Mouse (Mus musculus) hindbrain, embryonic 15.5 days (tissue): Measurements from ENCODE around the gene Micu1. TPM values are rescaled to one million over a fixed set of nuclear protein-coding genes. Genes with fewer than 3 reads are reported as not detected.
"Not testable (repeated sequence)": the region's sequence is repeated elsewhere in the genome, so short reads cannot be mapped to it uniquely, and the experiment has no call there.

Experiments
- ATAC-seq: fragments of 200-750 bp; cut with Nextera tagmentation; 2 replicates; pipeline ENCODE4 v1.8.0; 2017; ENCODE audit warnings: low read depth, moderate number of reproducible peaks, moderate TSS enrichment; ENCODE audit not compliant: low FRiP score
- H3K27ac ChIP-seq: fragments of 300-500 bp; sonication (generic); replicated peaks from 2 replicates; pipeline ENCODE4 v1.5.1; 2015; ENCODE audit warnings: mild to moderate bottlenecking, inconsistent platforms
- H3K27me3 ChIP-seq: fragments of 300-500 bp; sonication (generic); 2 replicates; pipeline ENCODE4 v1.6.1; 2015; ENCODE audit warnings: control low read depth, inconsistent platforms
- H3K36me3 ChIP-seq: fragments of 300-500 bp; sonication (generic); 2 replicates; pipeline ENCODE4 v1.6.1; 2015; ENCODE audit warnings: control low read depth, inconsistent platforms
- H3K4me1 ChIP-seq: fragments of 300-500 bp; sonication (generic); replicated peaks from 2 replicates; pipeline ENCODE4 v1.6.1; 2015; ENCODE audit warnings: control low read depth, inconsistent platforms
- H3K4me2 ChIP-seq: fragments of 300-500 bp; sonication (generic); 2 replicates; pipeline ENCODE4 v1.6.1; 2015; ENCODE audit warnings: moderate library complexity, mild to moderate bottlenecking, inconsistent platforms
- H3K4me3 ChIP-seq: fragments of 300-500 bp; sonication (generic); 2 replicates; pipeline ENCODE4 v1.5.1; 2015; ENCODE audit warnings: mild to moderate bottlenecking, inconsistent platforms
- H3K9ac ChIP-seq: fragments of 300-500 bp; sonication (generic); 2 replicates; pipeline ENCODE4 v1.6.1; 2015; ENCODE audit warnings: inconsistent platforms
- H3K9me3 ChIP-seq: fragments of 300-500 bp; sonication (generic); 2 replicates; pipeline ENCODE4 v1.6.1; 2016; ENCODE audit warnings: control low read depth, inconsistent platforms
- WGBS: fragments of 180-500 bp; shearing (Covaris S2); methylation state at CpG from one replicate; pipeline ENCODE4 v1.1.7; 2015; 5-methylcytosine and 5-hydroxymethylcytosine counted together
- polyA plus RNA-seq: library from polyadenylated mRNA; unstranded; fragments of >200 nt; fragmentation: Nextera tagmentation; extraction: Ambion mirVana; gene quantifications from 2 replicates; pipeline ENCODE4 v1.2.1, GENCODE M21; 2015

Gene Micu1
- polyA plus RNA-seq: 79.7 and 80.0 TPM in 2 replicates

- Histone ChIP-seq H3K27me3 (no peaks in the 10 kb centered on the region), H3K9ac (peak within 1 kb of the TSS; percentile 69), H3K4me1 (peaks cover 10% of the 10 kb centered on the region), H3K27ac (peak within 1 kb of the TSS; percentile 76), H3K4me2 (peak within 1 kb of the TSS; percentile 83), H3K36me3 (no peaks in the 10 kb centered on the region), H3K9me3 (no peaks in the 10 kb centered on the region), H3K4me3 (peak within 1 kb of the TSS; percentile 59)
- peak; percentile 98 for ATAC-seq
- under 1% methylated on average over 48 of the region's 48 CpGs for WGBS
Measured at GRCm38 (mm10) chr10:59702207-59703032, at the start of gene Micu1. Gene Micu1, plus strand, starts transcription at chr10:59702477.

- WGBS: 84% methylated on average over 13 of the region's 13 CpGs
- Histone ChIP-seq H3K36me3 (no peaks in the 10 kb centered on the region), H3K27me3 (no peaks in the 10 kb centered on the region), H3K4me3 (no peak overlapping the region), H3K4me1 (no peaks in the 10 kb centered on the region), H3K9me3 (no peaks in the 10 kb centered on the region), H3K9ac (no peak overlapping the region), H3K4me2 (no peak overlapping the region), H3K27ac (no peak overlapping the region)
- no peak for ATAC-seq
Measured at GRCm38 (mm10) chr10:59656799-59657198, 45.5 kb upstream of the Micu1 start.

- Histone ChIP-seq H3K4me2 (no peak overlapping the region), H3K9me3 (no peaks in the 10 kb centered on the region), H3K4me3 (no peak overlapping the region), H3K27ac (no peak overlapping the region), H3K36me3 (no peaks in the 10 kb centered on the region), H3K27me3 (no peaks in the 10 kb centered on the region), H3K4me1 (0 out of 2 replicates have a peak, but pooled peaks cover 3% of the 10 kb centered on the region), H3K9ac (no peak overlapping the region)
- WGBS: 77% methylated on average over 2 of the region's 2 CpGs
- ATAC-seq: no peak
Measured at GRCm38 (mm10) chr10:59664765-59665164, 37.5 kb upstream of the Micu1 start.

DNA sequence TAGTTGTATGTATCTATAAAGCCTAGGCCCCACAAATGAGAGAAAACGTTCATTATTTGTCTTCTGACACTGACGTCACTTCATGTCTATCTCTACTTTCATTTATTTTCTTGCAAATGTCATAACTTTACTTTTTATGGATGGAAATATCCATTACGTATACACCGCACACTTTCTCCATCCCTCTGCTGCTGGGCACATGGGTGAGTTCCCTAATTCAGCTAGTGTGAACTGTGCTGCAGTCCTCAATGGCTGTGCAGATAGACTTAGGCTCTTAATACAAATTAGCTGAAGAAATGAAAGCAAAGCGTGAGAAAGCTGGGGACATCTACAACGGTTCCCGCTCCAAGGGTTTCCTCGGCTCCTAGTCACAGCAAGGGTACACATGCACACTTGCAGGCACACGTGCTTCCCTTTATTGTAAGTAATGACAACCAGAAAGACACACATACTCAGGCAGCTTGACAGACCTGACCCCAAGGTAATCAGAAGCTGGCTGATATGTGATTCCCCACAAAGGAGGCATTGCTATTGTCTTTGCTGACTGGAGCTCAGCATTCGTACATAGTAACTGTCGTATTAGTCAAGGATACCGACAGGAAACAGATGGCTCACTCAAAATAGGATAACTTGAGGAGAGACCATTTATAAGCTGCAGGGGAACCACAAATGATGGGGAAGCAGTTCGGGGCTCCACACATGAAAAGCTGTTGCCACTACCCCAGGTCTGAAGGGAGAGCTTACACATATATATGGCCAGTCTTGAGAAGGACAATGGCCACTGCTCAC lies 36.6 kb upstream of the Micu1 start:
- Histone ChIP-seq H3K27ac (no peak overlapping the region), H3K36me3 (no peaks in the 10 kb centered on the region), H3K4me3 (no peak overlapping the region), H3K27me3 (no peaks in the 10 kb centered on the region), H3K9me3 (no peaks in the 10 kb centered on the region), H3K9ac (no peak overlapping the region), H3K4me1 (0 out of 2 replicates have a peak, but pooled peaks cover 3% of the 10 kb centered on the region), H3K4me2 (no peak overlapping the region)
- ATAC-seq: no peak
- WGBS: 78% methylated on average over 13 of the region's 13 CpGs

DNA sequence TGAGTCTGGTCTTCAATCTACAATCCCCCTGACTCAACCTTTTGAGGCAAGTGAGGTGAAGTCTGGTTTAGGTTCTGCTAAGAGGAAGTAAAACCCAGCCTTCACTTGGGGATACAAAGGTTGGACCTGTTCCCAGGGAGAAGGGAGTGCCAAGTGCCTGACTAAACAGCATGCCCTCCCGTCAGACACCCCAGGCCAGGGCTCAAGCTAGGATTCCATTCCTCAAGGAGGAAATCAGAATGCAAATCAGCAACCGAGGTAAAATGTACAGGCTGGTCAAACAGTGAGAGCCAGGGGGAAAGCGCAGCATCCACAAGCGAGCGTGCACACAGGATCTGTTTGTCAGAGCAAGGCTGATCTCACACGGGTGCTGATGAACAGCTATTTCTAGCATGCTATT lies 34.9 kb upstream of the Micu1 start:
- 0 out of 2 replicates have a peak, but pooled peaks have one; percentile 38 for ATAC-seq
- no peak overlapping the region for H3K9ac ChIP-seq
- no peaks in the 10 kb centered on the region for H3K36me3 ChIP-seq
- no peak overlapping the region for H3K27ac ChIP-seq
- no peak overlapping the region for H3K4me3 ChIP-seq
- H3K4me2 ChIP-seq: no peak overlapping the region
- 52% methylated on average over 6 of the region's 6 CpGs for WGBS
- H3K4me1 ChIP-seq: 0 out of 2 replicates have a peak, but pooled peaks cover 3% of the 10 kb centered on the region
- H3K9me3 ChIP-seq: no peaks in the 10 kb centered on the region
- no peaks in the 10 kb centered on the region for H3K27me3 ChIP-seq

DNA sequence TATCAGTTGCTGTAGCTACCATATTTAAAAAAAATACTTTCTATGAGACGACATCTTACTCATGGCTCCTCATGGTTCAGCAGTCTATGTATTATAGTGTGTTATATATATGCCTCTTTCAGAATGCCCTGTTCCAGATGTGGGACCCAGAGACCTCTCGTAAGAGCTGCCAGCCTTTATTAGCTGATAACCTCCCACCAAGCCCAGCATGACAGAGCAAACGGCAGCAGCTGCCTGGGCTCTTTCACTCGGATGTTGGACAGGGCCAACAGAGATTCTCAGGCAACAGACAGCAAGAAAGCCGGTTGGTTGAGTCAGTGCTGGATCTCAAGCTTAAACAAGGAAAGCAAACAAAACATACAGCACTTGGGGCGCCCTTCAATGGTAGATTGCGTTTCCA lies 33.8 kb upstream of the Micu1 start:
- Histone ChIP-seq H3K36me3 (no peaks in the 10 kb centered on the region), H3K4me1 (0 out of 2 replicates have a peak, but pooled peaks cover 3% of the 10 kb centered on the region), H3K27ac (no peak overlapping the region), H3K4me2 (no peak overlapping the region), H3K9me3 (no peaks in the 10 kb centered on the region), H3K9ac (no peak overlapping the region), H3K27me3 (no peaks in the 10 kb centered on the region), H3K4me3 (no peak overlapping the region)
- ATAC-seq: no peak
- 76% methylated on average over 7 of the region's 7 CpGs for WGBS

DNA sequence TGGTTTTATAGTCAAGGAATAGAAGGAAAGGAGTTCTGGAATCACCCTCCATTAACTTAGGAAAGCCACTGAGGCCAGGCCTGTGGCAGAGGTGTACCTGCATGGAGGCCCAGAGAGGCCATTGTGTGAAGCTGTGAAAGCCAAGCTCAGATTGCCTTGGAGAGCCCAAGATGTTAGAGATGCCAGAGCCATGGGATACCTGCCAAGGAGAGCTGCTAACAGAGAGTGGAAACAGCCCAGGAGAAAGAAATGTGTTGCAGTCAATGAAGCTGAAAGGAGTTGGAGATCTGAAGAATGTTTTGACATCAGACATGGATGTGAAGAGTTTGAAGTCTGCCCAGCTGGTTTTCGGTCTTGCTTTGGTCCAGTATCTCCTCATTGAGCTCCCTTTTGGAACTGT lies 24.4 kb upstream of the Micu1 start:
- Histone ChIP-seq H3K27me3 (no peaks in the 10 kb centered on the region), H3K4me2 (no peak overlapping the region), H3K36me3 (no peaks in the 10 kb centered on the region), H3K4me1 (no peaks in the 10 kb centered on the region), H3K27ac (no peak overlapping the region), H3K9ac (no peak overlapping the region), H3K4me3 (no peak overlapping the region), H3K9me3 (no peaks in the 10 kb centered on the region)
- WGBS: 81% methylated on average over 1 of the region's 1 CpGs
- ATAC-seq: no peak

GRCm38 (mm10) chr10:59679189-59679588 lies 23.1 kb upstream of the Micu1 start:
- Histone ChIP-seq H3K9me3 (no peaks in the 10 kb centered on the region), H3K4me2 (no peak overlapping the region), H3K27me3 (no peaks in the 10 kb centered on the region), H3K27ac (no peak overlapping the region), H3K9ac (no peak overlapping the region), H3K36me3 (no peaks in the 10 kb centered on the region), H3K4me3 (no peak overlapping the region), H3K4me1 (no peaks in the 10 kb centered on the region)
- ATAC-seq: no peak
- WGBS: 83% methylated on average over 2 of the region's 2 CpGs

- not testable (repeated sequence) for H3K27ac ChIP-seq, H3K4me1 ChIP-seq, H3K4me2 ChIP-seq, H3K9me3 ChIP-seq, H3K27me3 ChIP-seq, H3K9ac ChIP-seq, H3K36me3 ChIP-seq, H3K4me3 ChIP-seq
- peak; percentile 59 for ATAC-seq
- WGBS: 92% methylated on average over 3 of the region's 3 CpGs
Measured at GRCm38 (mm10) chr10:59685586-59685985, 16.7 kb upstream of the Micu1 start.

GRCm38 (mm10) chr10:59687126-59687525 lies 15.2 kb upstream of the Micu1 start:
- no peaks in the 10 kb centered on the region for H3K36me3 ChIP-seq

DNA sequence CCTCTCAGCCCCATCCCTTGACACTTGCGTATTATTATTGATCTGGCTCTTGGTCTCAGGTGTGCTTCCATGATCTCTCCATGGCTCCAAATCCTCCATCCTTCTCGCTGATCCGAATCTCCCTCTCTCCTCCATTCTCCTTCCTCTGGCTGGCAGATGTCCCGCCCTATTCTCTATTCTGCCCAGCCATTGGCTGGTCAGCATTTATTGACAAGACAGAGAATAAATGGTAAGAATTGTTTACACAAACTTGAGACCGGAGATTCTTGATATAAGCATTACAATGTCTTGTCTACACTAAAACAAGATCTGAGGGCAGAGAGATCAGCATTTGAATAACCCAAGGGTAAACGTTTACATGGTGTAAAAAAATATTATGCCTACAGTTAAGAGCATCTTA lies 12.4 kb upstream of the Micu1 start:
- no peak overlapping the region for H3K27ac ChIP-seq
- WGBS: 52% methylated on average over 6 of the region's 6 CpGs
- no peaks in the 10 kb centered on the region for H3K36me3 ChIP-seq
- H3K9ac ChIP-seq: no peak overlapping the region
- no peak for ATAC-seq
- no peak overlapping the region for H3K4me3 ChIP-seq
- H3K4me1 ChIP-seq: no peaks in the 10 kb centered on the region
- H3K9me3 ChIP-seq: no peaks in the 10 kb centered on the region
- H3K27me3 ChIP-seq: no peaks in the 10 kb centered on the region
- H3K4me2 ChIP-seq: no peak overlapping the region

More at GRCm38 (mm10) chr10:59687126-59687525, 15.2 kb upstream of the Micu1 start:
- no peak overlapping the region for H3K9ac ChIP-seq
- no peak overlapping the region for H3K4me2 ChIP-seq
- H3K27me3 ChIP-seq: no peaks in the 10 kb centered on the region
- H3K4me3 ChIP-seq: no peak overlapping the region
- no peak overlapping the region for H3K27ac ChIP-seq
- ATAC-seq: no peak
- H3K9me3 ChIP-seq: no peaks in the 10 kb centered on the region
- 74% methylated on average over 2 of the region's 2 CpGs for WGBS
- H3K4me1 ChIP-seq: no peaks in the 10 kb centered on the region

GRCm38 (mm10) chr10:59692441-59692840 lies 9.8 kb upstream of the Micu1 start:
- Histone ChIP-seq H3K36me3 (no peaks in the 10 kb centered on the region), H3K4me3 (no peak overlapping the region), H3K27me3 (no peaks in the 10 kb centered on the region), H3K9ac (no peak overlapping the region), H3K27ac (no peak overlapping the region), H3K9me3 (no peaks in the 10 kb centered on the region), H3K4me1 (no peaks in the 10 kb centered on the region), H3K4me2 (no peak overlapping the region)
- no peak for ATAC-seq
- WGBS: 74% methylated on average over 6 of the region's 6 CpGs
